Mouse (Mus musculus) ES-Bruce4 (cell line): ENCODE data around the gene Ehf.

Experiments used
- CTCF ChIP-seq: IDR thresholded peaks from one replicate; pipeline ENCODE4 v1.8.1; 2011; ENCODE audit warnings: low read depth, low read length
- EP300 ChIP-seq: IDR thresholded peaks from 2 replicates; pipeline ENCODE4 v1.6.1; 2011; ENCODE audit warnings: low read depth, low read length; ENCODE audit not compliant: insufficient read depth
- POLR2A ChIP-seq: IDR thresholded peaks from one replicate; pipeline ENCODE4 v1.8.1; 2011; ENCODE audit warnings: low read length; ENCODE audit not compliant: insufficient read depth

DNA sequence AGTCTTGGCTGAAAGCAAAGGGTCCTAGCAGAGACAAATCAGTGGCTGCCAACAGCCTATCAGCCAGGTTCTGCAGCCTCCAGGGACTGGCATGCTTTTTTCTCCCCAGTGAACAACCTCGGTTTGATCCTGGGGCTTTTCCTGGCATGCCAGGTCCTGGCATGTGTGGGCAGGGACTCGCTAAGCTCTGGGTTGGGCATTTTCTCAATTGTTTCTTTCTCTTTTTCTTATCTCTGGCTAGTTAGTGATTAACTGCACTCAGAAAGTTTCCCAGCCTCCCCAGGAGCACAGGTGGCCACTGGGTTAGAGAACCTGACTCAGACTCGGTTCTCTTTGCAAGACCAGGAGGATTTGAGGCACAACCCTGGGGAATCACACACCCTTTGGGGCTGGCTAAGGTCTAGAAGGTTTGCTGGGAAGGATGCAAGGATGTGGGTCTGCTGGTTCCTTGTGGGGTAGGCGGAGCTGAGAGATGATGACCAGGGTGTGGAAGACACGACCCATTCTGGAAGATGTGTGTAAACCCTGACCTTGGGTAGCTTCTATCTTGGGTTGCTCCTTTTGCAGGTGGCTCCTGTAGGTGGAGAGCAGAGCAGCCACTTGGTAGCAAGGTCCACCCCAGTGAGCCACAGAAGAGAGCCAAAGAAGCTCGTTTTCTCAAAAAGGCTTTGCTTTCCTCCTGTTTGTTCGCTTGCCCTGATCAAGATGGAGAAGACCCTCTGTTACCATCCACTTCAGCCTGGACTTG is 22.4 kb upstream of the Ehf start:
- no peak for TF ChIP-seq POLR2A
- no peak for TF ChIP-seq CTCF
- no peak for TF ChIP-seq EP300
